In genomic region chr9:69705071-69705470, GRCm38 (mm10) we compare ENCODE assay signal across 23 mouse cellular contexts. TPM values are rescaled to one million over a fixed set of nuclear protein-coding genes. Genes with fewer than 3 reads are reported as not detected.
DNase-seq lines count a peak whose midpoint lies in the region; ATAC-seq lines count a peak whose summit lies in the region.
"Had no signal": no experiment of that assay in that cellular context is flagged by ENCODE, and none has a peak within 500 bp of the region (broad histone marks: within the 10 kb centered on the region; RNA-seq: fewer than 3 reads in every experiment).

No protein-coding gene starts in this region.

- DNase-seq in forebrain, embryonic 11.5 days (ENCODE audit: low spot score) = peak; percentile 17
- DNase-seq in ovary, postnatal 36 days (ENCODE audit: low spot score) = peak; percentile 26
- no peak for DNase-seq in ovary, postnatal 10 days (ENCODE audit: low spot score)
- DNase-seq in adrenal gland, postnatal 36 days = peak; percentile 53 to 68
- DNase-seq: cerebellum, adult 18-20 months; cerebellum, adult 9-11 months; cerebellum, postnatal 36 days; heart, adult 2 months had no signal

- H3K9ac ChIP-seq in forebrain, embryonic 11.5 days (ENCODE audit: low read length) = no peak overlapping the region
- H3K9ac ChIP-seq in forebrain, embryonic 16.5 days (replicated peaks; ENCODE audit: low read depth, low read length) = no peak overlapping the region
- H3K9ac ChIP-seq: embryonic facial prominence, embryonic 13.5 days; heart, embryonic 12.5 days; hindbrain, embryonic 14.5 days; intestine, embryonic 15.5 days had no signal

- H3K27me3 ChIP-seq in forebrain, embryonic 11.5 days (ENCODE audit: control insufficient read depth, insufficient read depth, low read length) = no peaks in the 10 kb centered on the region; the same call in 1 of the 2 replicates
- peaks cover 3% of the 10 kb centered on the region; the same call in 1 of the 2 replicates for H3K27me3 ChIP-seq in forebrain, embryonic 16.5 days (replicated peaks; ENCODE audit: control insufficient read depth, insufficient read depth, low read length)
- H3K27me3 ChIP-seq: CH12.LX; embryonic facial prominence, embryonic 13.5 days; heart, embryonic 12.5 days; intestine, embryonic 15.5 days; Patski had no signal

- no peak overlapping the region for H3K27ac ChIP-seq in forebrain, embryonic 11.5 days (ENCODE audit: low read depth, low read length)
- H3K27ac ChIP-seq in forebrain, embryonic 16.5 days (ENCODE audit: low read length) = no peak overlapping the region
- H3K27ac ChIP-seq: embryonic facial prominence, embryonic 13.5 days; heart, adult 2 months; hindbrain, embryonic 10.5 days; hindbrain, embryonic 14.5 days; intestine, embryonic 15.5 days had no signal

- no peaks in the 10 kb centered on the region for H3K36me3 ChIP-seq in forebrain, embryonic 11.5 days (ENCODE audit: control insufficient read depth, insufficient read depth, low read length)
- no peaks in the 10 kb centered on the region for H3K36me3 ChIP-seq in forebrain, embryonic 16.5 days (ENCODE audit: control insufficient read depth, insufficient read depth)
- H3K36me3 ChIP-seq: embryonic facial prominence, embryonic 13.5 days; heart, embryonic 12.5 days; hindbrain, embryonic 10.5 days; intestine, embryonic 15.5 days had no signal

- no peak for ATAC-seq in forebrain, embryonic 11.5 days (replicated peaks; ENCODE audit: low FRiP score)
- no peak for ATAC-seq in forebrain, embryonic 16.5 days
- no peak for ATAC-seq in megakaryocyte, adult 5-6 weeks (ENCODE audit: poor library complexity, severe bottlenecking)
- ATAC-seq: activated CD4-positive, CD25-positive, alpha-beta regulatory T cell, adult 4 months; forebrain, embryonic 14.5 days; intestine, embryonic 15.5 days; Patski had no signal

- H3K9me3 ChIP-seq in forebrain, embryonic 11.5 days (ENCODE audit: control insufficient read depth, low read length) = no peaks in the 10 kb centered on the region
- no peaks in the 10 kb centered on the region for H3K9me3 ChIP-seq in forebrain, embryonic 16.5 days (ENCODE audit: control insufficient read depth, low read length)
- H3K9me3 ChIP-seq: embryonic facial prominence, embryonic 13.5 days; hindbrain, embryonic 10.5 days; intestine, embryonic 15.5 days had no signal

- no peaks in the 10 kb centered on the region for H3K4me1 ChIP-seq in forebrain, embryonic 11.5 days (replicated peaks; ENCODE audit: control insufficient read depth, insufficient read depth, low read length)
- no peaks in the 10 kb centered on the region for H3K4me1 ChIP-seq in forebrain, embryonic 16.5 days (replicated peaks; ENCODE audit: control insufficient read depth, insufficient read depth, low read length)
- H3K4me1 ChIP-seq: embryonic facial prominence, embryonic 13.5 days; heart, embryonic 12.5 days; intestine, embryonic 15.5 days had no signal

- no peak overlapping the region for H3K4me2 ChIP-seq in forebrain, embryonic 11.5 days (ENCODE audit: low read depth, low read length, severe bottlenecking)
- H3K4me2 ChIP-seq in forebrain, embryonic 16.5 days (ENCODE audit: low read length) = no peak overlapping the region
- H3K4me2 ChIP-seq: embryonic facial prominence, embryonic 13.5 days; heart, embryonic 12.5 days; hindbrain, embryonic 14.5 days; intestine, embryonic 15.5 days had no signal

- no peak overlapping the region for H3K4me3 ChIP-seq in forebrain, embryonic 11.5 days (ENCODE audit: low read depth, low read length)
- no peak overlapping the region for H3K4me3 ChIP-seq in forebrain, embryonic 16.5 days (replicated peaks; ENCODE audit: low read length)
- H3K4me3 ChIP-seq: embryonic facial prominence, embryonic 13.5 days; heart, adult 2 months; heart, embryonic 12.5 days; hindbrain, embryonic 10.5 days; intestine, embryonic 15.5 days had no signal

- WGBS in forebrain, embryonic 11.5 days = 92% methylated on average over 4 of the region's 4 CpGs
- 65% methylated on average over 4 of the region's 4 CpGs for WGBS in forebrain, embryonic 16.5 days

RNA-seq across cellular contexts. Expression of gene Foxb1, which starts 55.7 kb away (rescaled TPM):
- polyA plus RNA-seq in forebrain, embryonic 11.5 days (2014; fragmentation: Nextera tagmentation; extraction: Ambion mirVana) = 1.8 and 2.8 TPM in 2 replicates
- 0.21 and 0.86 TPM in 2 replicates for polyA plus RNA-seq in forebrain, embryonic 16.5 days (2015; fragmentation: Nextera tagmentation; extraction: Ambion mirVana)
- total RNA-seq in adrenal gland, postnatal 36 days (2021) = not detected
- total RNA-seq in megakaryocyte, adult 5-6 weeks (2015) = not detected in 2 replicates
- total RNA-seq in megakaryocyte, adult 5-6 weeks (2017) = not detected in 2 replicates
- total RNA-seq: CH12.LX; gastrocnemius, adult 8-10 months; gastrocnemius, postnatal 4 days; heart, adult 2 months; heart, postnatal 25 days had no signal
- polyA plus RNA-seq: activated CD4-positive, CD25-positive, alpha-beta regulatory T cell, adult 4 months; heart, adult 2 months; heart, embryonic 12.5 days; heart, embryonic 16.5 days; intestine, embryonic 15.5 days; Patski had no signal
